Mouse (Mus musculus): ENCODE measurements at regions not wholly inside any gene's neighbourhood (a gene's known extent, or its start where the extent isn't known, plus 50 kb on each side); places are given as distances from the start of the nearest gene placed in this dataset.

DNA sequence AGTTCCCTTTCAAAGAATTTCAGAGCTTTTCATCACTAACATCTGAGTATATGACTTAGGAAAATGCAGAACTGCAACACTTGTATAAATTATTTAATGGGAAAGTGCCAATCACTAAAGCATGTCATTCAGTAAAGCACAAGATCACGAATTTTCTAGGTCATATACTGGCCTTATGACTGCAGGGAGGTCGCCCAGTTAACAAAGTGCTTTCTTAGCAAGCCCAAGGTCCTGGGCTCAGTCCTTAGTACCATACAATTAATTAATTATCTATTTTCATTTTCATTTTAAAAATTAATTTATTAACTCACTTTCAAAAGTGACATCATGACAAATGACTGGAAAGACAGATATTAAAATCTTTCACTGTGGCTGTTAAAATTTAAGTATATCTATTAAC lies 228.5 kb upstream of the Atp2b1 start:
- no peak for TF ChIP-seq CTCF (IDR thresholded peaks at IDR 0.05; ENCODE audit: low read depth)
- no peak for TF ChIP-seq EP300 (optimal IDR thresholded peaks at IDR 0.05)
